Mouse (Mus musculus): Measurements from ENCODE around the gene Rbm14.
"Not testable (repeated sequence)": the region's sequence is repeated elsewhere in the genome, so short reads cannot be mapped to it uniquely, and the experiment has no call there.

The Rbm14 gene

GRCm38 (mm10) chr19:4813015-4813414, 1.6 kb upstream of the Rbm14 start:
- DNase-seq (ENCODE audit: low read depth, low spot score) = peak; percentile 56

DNA sequence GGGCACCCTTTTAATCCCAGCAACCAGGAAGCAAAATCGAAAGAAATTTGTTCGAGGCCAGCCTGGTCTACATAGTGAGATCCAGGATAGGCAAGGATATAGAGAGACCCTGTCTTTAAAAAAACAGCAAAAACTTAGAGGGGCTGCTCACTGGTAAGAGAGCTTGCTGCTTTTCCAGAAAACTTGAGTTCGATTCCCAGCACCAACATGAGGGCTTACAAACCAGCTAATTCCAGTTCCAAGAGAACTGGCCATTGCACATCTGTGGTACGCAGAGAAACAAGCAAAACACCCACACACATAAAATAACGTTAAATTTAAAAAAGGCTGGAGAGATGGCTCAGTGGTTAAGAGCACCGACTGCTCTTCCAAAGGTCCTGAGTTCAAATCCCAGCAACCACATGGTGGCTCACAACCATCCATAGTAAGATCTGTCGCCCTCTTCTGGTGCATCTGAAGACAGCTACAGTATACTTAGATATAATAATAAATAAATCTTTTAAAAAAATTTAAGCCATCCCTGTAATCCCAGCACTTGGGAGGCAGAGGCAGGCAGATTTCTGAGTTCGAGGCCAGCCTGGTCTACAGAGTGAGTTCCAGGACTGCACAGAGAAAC, 1.0 kb upstream of the Rbm14 start:
- not testable (repeated sequence) for DNase-seq (ENCODE audit: low read depth, low spot score)

GRCm38 (mm10) chr19:4811909-4812242, 442 bp upstream of the Rbm14 start:
- DNase-seq (ENCODE audit: low read depth, low spot score) = no peak

GRCm38 (mm10) chr19:4810746-4811062, 730 bp downstream of the Rbm14 start:
- DNase-seq (ENCODE audit: low read depth, low spot score) = no peak

DNA sequence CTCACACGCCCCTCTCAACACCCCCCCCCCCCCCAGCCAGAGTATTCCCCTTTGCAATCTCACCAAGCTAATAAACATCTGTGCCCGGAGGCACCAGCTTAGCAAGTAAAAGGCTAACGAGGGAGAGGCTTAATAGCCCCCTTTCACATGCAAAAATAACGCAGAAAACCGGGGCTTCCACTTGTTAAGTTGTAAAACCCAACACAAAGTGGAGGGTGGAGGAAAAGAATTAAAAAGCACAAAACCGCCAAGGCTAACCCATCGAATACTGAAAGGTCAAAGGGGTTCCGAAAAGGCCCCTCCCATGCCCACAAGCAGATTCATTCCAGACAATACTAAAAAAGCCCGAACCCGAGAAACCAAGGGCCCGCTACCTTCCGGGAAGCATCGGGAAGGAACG, 1.1 kb downstream of the Rbm14 start:
- peak; percentile 67 for DNase-seq (ENCODE audit: low read depth, low spot score)

GRCm38 (mm10) chr19:4803283-4803682, 8.2 kb downstream of the Rbm14 start:
- no peak for DNase-seq (ENCODE audit: low read depth, low spot score)

- DNase-seq (ENCODE audit: low read depth, low spot score) = no peak
Observed at GRCm38 (mm10) chr19:4802691-4803091, 8.7 kb downstream of the Rbm14 start.

- no peak for DNase-seq (ENCODE audit: low read depth, low spot score)
Observed at GRCm38 (mm10) chr19:4799083-4799482, 12.4 kb downstream of the Rbm14 start.

- no peak for DNase-seq (ENCODE audit: low read depth, low spot score)
Observed at GRCm38 (mm10) chr19:4797846-4798245, 13.6 kb downstream of the Rbm14 start.

GRCm38 (mm10) chr19:4795929-4796328, 15.5 kb downstream of the Rbm14 start:
- no peak for DNase-seq (ENCODE audit: low read depth, low spot score)

- DNase-seq (ENCODE audit: low read depth, low spot score) = peak; percentile 95
Observed at GRCm38 (mm10) chr19:4793831-4794422, 17.5 kb downstream of the Rbm14 start, which contains the start of gene Rbm4. TSS of gene Rbm4 (minus strand) at chr19:4793901.

DNA sequence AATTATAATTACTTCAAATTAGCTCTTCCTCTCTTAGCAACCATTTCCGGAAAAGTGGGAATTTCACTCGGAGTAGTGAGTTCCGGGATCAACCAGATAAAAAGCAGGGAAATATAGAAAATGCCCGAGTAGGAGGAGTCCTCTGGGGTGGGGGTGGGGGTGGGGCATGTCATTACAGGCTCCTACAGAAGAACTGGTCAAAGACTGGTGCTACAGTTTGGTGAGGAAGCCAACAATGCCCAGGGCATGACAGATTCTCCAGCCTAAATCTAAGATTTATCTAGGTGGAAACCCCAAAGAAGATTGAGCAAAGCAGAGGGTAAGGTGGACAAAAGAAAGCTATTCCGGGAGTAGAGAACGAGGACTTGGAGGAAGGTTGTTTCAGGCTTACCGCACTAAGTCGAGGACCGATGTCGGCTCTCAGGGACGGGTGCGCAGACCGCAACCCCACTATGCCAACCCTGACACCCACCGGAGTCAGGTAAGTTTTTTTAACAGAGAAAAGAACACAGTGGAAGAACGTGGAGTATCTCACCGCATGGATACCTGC, 18.1 kb downstream of the Rbm14 start:
- no peak for DNase-seq (ENCODE audit: low read depth, low spot score)

- no peak for DNase-seq (ENCODE audit: low read depth, low spot score)
Observed at GRCm38 (mm10) chr19:4786313-4786712, 25.1 kb downstream of the Rbm14 start.

- DNase-seq (ENCODE audit: low read depth, low spot score) = no peak
Observed at GRCm38 (mm10) chr19:4785206-4785605, 26.2 kb downstream of the Rbm14 start.

DNA sequence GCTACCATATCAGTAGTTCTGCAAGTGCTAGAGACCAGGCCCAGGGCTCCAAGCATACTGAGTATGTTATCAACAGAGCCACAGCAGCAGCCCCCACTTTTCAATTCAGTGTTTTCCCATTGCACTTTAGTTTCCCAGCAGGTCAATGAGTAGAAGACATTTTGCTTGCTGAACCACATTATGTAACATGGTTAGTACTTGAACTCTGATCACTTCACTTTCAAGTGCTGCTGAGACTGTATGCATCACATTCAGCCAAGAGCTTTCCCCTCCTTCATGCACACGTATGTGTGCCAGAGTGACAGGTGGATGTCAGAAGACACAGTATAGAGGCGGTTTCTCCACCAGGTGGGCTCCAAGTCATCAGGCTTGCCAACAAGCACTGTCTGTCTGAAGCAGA, 28.5 kb downstream of the Rbm14 start:
- DNase-seq (ENCODE audit: low read depth, low spot score) = no peak

DNA sequence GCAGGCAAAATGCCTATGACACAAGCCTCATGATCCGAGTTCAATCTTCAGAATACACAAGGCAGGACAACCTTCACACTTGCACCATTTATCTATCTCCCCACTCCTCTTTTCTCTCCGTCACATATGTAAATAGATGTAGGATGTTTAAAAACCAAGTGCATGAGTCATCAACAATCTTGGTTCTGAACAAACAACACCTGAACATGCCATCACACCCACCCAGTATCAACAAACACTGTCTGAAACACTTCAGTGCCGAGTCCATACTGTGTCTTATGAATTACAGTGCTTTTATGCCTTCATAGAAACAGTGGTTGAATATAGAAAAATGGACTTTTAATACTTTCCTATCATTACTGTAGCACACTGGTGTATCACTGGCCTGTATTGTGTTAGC, 38.6 kb downstream of the Rbm14 start:
- DNase-seq (ENCODE audit: low read depth, low spot score) = no peak

DNA sequence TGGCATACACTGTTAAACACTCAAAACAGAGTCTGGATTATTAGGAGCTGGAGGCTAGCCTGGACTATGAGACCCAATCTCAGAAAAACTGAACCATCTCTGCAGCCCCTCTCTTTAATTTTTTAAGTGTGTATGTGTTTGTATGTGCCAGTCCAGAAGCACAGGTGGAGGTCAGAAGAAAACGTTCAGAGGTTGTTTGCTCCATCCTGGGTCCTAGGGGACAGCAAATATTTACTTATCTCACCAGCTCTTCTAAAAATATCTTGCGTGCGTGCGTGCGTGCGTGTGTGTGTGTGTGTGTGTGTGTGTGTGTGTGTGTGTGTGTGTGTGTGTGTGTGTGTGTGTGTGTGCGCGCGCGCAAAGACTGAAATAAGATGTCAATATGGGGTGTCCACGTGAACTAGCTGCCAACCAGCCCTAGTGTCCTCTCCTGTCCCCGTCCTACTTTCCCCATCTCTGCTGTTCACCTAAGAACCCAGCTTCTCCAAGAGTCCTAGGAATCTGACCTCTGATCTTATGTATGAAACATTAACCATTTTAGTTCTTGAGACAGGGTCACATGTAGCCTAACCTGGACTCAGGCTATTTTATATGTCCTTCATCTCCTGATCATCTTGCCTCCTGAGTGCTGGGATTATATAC, 43.8 kb downstream of the Rbm14 start:
- no peak for DNase-seq (ENCODE audit: low read depth, low spot score)

DNA sequence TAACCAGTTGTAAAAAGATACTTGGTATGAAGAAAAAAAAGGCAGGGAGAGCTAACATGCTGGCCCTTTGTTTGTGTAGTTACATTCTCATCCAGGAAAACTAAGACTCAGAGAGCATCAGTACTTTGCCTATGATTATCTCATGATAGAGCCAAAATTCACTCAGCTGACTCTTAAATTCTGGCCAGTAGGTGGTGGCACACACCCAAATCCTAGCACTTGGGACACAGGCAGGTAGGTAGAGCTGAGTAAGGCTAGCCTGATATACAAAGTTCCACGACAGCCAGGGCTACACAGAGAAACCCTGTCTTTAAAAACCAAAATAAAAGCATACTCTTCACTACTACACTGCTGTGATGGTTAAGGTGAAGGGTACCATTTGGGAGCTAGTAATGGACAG, 48.6 kb downstream of the Rbm14 start:
- DNase-seq (ENCODE audit: low read depth, low spot score) = no peak

GRCm38 (mm10) chr19:4760544-4760943, 50.9 kb downstream of the Rbm14 start:
- DNase-seq (ENCODE audit: low read depth, low spot score) = not testable (repeated sequence)

- DNase-seq (ENCODE audit: low read depth, low spot score) = no peak
Observed at GRCm38 (mm10) chr19:4756921-4757320, 54.5 kb downstream of the Rbm14 start.

DNA sequence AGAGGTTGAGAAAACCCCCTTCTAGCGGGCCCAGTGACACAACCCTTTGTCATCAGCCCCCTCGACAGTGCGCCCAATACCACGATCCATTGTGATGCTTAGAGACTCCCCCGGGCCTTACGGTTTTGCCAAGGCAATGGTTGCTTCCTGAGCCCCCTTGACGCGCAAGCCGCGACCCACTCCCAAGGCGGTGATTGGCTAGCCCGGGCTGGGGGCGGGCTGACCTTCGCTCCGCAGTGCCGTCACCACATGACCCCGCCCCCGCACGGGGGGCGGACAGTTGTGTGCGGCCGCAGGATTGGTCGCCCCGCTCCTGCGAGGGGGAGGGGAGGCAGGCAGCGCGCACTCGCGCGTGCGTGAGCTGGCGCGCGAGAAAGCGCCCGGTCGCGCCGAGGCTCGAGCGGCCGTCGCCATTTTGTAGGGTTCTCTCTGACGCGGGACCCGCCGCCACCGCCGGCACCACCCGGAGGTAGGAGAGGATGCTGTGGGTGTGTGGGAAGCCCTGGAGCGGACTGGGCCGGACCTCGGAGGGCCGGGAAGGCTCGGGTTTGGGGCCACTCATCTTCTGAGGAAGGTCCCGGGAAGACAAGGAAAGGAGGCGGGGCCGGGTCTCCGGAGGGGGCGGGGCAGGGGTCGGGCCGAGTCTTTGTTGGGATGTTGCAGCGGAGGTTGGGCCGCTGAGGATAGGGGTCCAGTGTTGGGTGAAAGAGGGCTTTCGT, 55.1 kb downstream of the Rbm14 start, which contains the start of gene Rbm4b:
Rbm4b (plus strand) TSS at position 305 of the 719 bp plus-strand sequence.
- DNase-seq (ENCODE audit: low read depth, low spot score) = peak; percentile 96

DNA sequence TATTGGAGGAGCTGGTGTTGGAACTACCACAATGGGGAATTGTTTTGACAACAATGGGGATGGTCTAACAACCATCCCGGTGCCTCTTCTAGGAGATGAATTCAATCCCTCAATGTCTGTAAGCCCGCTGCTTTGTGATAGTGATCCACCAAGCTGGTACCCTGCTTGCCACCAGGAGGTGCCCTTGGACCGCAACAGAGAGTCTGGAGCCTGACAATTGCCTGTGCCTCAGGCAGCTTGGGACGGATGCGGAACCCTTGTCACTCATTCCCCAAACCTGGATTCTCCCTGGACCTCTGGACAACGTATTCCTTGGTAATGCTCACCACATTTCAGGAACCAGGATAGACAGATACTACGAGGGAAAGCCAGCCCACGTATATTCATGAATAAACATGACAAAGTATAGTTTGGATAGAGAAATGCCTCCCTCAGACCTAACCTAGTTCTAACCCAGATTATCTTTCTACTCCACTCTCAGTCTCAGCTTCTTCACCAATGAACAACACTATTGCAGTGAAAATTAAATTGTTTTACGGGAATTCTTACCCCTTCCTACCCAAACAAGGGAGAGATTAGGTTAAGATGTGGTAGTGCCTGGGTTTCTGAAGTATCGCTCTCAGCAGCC, 55.8 kb downstream of the Rbm14 start:
- DNase-seq (ENCODE audit: low read depth, low spot score) = peak; percentile 76

Data from WW6 (cell line).